Mouse (Mus musculus): ENCODE measurements at regions not wholly inside any gene's neighbourhood (a gene's known extent, or its start where the extent isn't known, plus 50 kb on each side); places are given as distances from the start of the nearest gene placed in this dataset.

DNA sequence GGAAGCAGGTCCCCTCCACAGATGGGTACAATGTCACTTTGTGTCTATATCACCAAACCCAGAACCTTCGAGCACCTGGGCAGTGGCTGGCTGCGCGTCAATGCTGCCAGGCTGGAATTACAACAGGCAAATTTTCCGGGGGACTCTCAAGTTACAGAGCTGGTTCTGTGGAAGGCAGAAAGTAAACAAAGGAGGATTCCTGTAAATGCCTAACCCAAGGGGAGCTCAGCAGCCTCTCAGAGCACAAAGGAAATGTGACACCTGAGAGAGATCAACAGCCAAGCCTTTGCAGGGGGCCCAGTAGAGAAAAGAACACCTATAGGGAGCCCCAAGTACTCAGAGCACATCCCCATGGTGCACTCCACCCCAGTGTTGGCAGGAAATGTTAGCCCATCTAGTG, 70.7 kb downstream of the Setd4 start:
- WGBS, result 10% methylated on average over 4 of the region's 4 CpGs
- Histone ChIP-seq H3K27me3 (ENCODE audit: control insufficient read depth, insufficient read depth, low read length) (no peaks in the 10 kb centered on the region), H3K4me2 (ENCODE audit: low read depth, low read length) (no peak overlapping the region), H3K9me3 (replicated peaks; ENCODE audit: control insufficient read depth, low read length) (no peaks in the 10 kb centered on the region), H3K4me1 (ENCODE audit: control insufficient read depth, insufficient read depth, low read length) (no peaks in the 10 kb centered on the region), H3K27ac (ENCODE audit: low read length) (no peak overlapping the region), H3K36me3 (ENCODE audit: control insufficient read depth, insufficient read depth) (no peaks in the 10 kb centered on the region), H3K9ac (ENCODE audit: low read length) (no peak overlapping the region), H3K4me3 (ENCODE audit: low read length) (no peak overlapping the region)
- ATAC-seq (replicated peaks; ENCODE audit: extremely low read depth, insufficient read depth, low FRiP score), result no peak

DNA sequence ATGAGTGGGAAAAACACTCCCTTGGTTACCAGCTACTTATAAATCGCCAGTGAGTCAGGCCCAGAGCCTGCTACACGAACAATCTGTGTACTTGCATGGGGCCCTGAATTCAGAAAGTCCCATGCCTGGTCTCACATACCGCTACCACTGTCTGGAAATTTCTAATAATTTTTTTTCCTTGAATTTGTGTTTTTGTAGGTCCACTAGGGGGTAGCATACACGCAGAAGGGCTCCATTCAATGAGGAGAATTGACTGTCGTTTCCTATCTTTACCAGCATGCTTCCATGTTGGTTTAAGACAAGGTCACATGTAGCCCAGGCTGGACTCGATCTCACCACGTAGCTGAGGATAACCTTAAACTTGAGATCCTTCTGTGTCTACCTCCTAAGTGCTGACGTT, 71.9 kb downstream of the Setd4 start:
- Histone ChIP-seq H3K9me3 (replicated peaks; ENCODE audit: control insufficient read depth, low read length) (no peaks in the 10 kb centered on the region), H3K4me3 (ENCODE audit: low read length) (no peak overlapping the region), H3K4me1 (ENCODE audit: control insufficient read depth, insufficient read depth, low read length) (no peaks in the 10 kb centered on the region), H3K27ac (ENCODE audit: low read length) (no peak overlapping the region), H3K4me2 (ENCODE audit: low read depth, low read length) (no peak overlapping the region), H3K36me3 (ENCODE audit: control insufficient read depth, insufficient read depth) (no peaks in the 10 kb centered on the region), H3K9ac (ENCODE audit: low read length) (no peak overlapping the region), H3K27me3 (ENCODE audit: control insufficient read depth, insufficient read depth, low read length) (no peaks in the 10 kb centered on the region)
- 78% methylated on average over 8 of the region's 8 CpGs for WGBS
- ATAC-seq (replicated peaks; ENCODE audit: extremely low read depth, insufficient read depth, low FRiP score), result no peak

DNA sequence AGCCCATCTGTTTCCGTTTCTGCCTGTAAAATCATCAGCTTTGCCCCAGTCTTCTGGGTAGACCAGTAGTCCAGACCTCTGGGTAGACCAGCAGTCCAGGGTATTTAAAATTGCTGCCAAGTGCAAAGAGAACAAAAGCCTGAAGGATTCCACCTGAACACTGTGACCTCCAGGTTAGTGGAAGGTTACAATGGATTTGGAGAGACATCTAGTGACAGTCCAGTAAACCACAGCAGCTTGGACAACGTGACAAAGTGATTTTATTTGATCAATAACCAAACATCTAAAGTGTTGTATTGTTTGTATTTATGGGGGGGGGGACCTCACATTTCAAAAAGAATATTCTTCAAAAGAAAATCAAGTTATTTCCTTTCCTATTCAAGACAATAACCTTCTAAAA, 81.4 kb downstream of the Setd4 start:
- H3K9ac ChIP-seq (ENCODE audit: low read length), result no peak overlapping the region
- no peak overlapping the region for H3K4me2 ChIP-seq (ENCODE audit: low read depth, low read length)
- no peak overlapping the region for H3K4me3 ChIP-seq (ENCODE audit: low read length)
- H3K4me1 ChIP-seq (ENCODE audit: control insufficient read depth, insufficient read depth, low read length), result no peaks in the 10 kb centered on the region
- no peak overlapping the region for H3K27ac ChIP-seq (ENCODE audit: low read length)
- no peaks in the 10 kb centered on the region for H3K27me3 ChIP-seq (ENCODE audit: control insufficient read depth, insufficient read depth, low read length)
- H3K9me3 ChIP-seq (replicated peaks; ENCODE audit: control insufficient read depth, low read length), result no peaks in the 10 kb centered on the region
- WGBS, result 61% methylated on average over 2 of the region's 2 CpGs
- no peak for ATAC-seq (replicated peaks; ENCODE audit: extremely low read depth, insufficient read depth, low FRiP score)
- no peaks in the 10 kb centered on the region for H3K36me3 ChIP-seq (ENCODE audit: control insufficient read depth, insufficient read depth)

DNA sequence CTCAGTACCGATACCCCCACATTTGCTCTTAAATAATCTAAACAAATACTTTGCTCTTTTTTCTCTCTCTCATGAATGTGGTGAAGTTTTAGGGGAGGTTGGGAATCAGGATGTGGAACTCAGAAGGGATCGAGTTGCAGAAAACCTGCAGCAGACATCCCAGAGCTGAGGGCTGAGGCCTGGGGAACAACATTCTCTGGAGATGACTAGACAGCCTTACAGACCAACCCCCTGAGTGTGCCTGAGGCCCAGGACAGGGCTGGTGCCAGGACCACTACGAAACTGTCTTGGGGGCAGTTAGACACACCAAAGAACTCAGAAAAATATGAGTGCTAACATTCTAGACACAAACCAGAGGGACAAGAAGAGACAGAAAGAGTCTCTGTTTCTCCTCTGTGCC, 83.4 kb downstream of the Setd4 start:
- Histone ChIP-seq H3K4me2 (ENCODE audit: low read depth, low read length) (no peak overlapping the region), H3K4me3 (ENCODE audit: low read length) (no peak overlapping the region), H3K9ac (ENCODE audit: low read length) (no peak overlapping the region), H3K27ac (ENCODE audit: low read length) (no peak overlapping the region), H3K36me3 (ENCODE audit: control insufficient read depth, insufficient read depth) (no peaks in the 10 kb centered on the region), H3K4me1 (ENCODE audit: control insufficient read depth, insufficient read depth, low read length) (no peaks in the 10 kb centered on the region), H3K27me3 (ENCODE audit: control insufficient read depth, insufficient read depth, low read length) (no peaks in the 10 kb centered on the region), H3K9me3 (replicated peaks; ENCODE audit: control insufficient read depth, low read length) (no peaks in the 10 kb centered on the region)
- 55% methylated on average over 3 of the region's 3 CpGs for WGBS
- no peak for ATAC-seq (replicated peaks; ENCODE audit: extremely low read depth, insufficient read depth, low FRiP score)

DNA sequence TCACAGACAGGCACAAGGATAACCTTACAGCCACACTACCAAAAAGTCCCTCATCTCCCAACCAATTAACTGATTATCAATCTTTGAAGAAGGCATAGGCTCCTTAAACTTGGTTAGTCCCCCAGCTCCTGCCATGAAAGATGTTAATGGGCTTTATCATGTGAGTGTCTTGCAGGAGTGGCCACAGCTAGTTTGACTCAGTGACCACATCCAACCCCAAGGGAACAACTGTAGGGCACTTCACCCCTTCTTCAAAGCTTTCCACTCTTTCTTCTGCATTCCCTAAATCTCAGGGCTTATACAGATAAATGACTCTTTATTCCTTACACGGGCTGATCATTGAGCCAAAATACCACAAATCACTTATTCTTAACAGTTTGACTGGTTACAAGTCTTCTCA, 85.2 kb downstream of the Setd4 start:
- H3K9ac ChIP-seq (ENCODE audit: low read length), result no peak overlapping the region
- no peaks in the 10 kb centered on the region for H3K27me3 ChIP-seq (ENCODE audit: control insufficient read depth, insufficient read depth, low read length)
- 81% methylated on average over 1 of the region's 1 CpGs for WGBS
- H3K4me2 ChIP-seq (ENCODE audit: low read depth, low read length), result no peak overlapping the region
- H3K4me1 ChIP-seq (ENCODE audit: control insufficient read depth, insufficient read depth, low read length), result no peaks in the 10 kb centered on the region
- H3K9me3 ChIP-seq (replicated peaks; ENCODE audit: control insufficient read depth, low read length), result no peaks in the 10 kb centered on the region
- no peak overlapping the region for H3K27ac ChIP-seq (ENCODE audit: low read length)
- H3K4me3 ChIP-seq (ENCODE audit: low read length), result no peak overlapping the region
- H3K36me3 ChIP-seq (ENCODE audit: control insufficient read depth, insufficient read depth), result no peaks in the 10 kb centered on the region
- no peak for ATAC-seq (replicated peaks; ENCODE audit: extremely low read depth, insufficient read depth, low FRiP score)

DNA sequence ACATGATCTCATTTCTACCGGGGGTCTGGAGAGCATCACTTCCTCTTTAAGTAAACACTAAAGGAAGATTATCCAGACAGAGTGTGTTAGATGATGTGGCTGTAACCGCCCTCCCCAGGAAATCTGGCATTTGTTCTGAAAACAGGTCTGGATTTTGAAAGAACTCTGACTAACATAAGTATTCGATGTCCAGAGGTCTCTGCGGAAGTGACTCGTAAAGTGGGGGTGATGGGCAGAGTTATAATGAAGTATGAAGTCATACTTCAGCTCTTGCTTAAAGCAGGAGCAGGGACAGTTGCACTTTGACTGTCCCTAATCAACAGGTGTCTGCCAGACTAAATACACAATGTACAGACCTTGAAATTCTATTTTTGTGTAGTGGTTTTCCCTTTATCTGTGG, 87.1 kb downstream of the Setd4 start:
- Histone ChIP-seq H3K36me3 (ENCODE audit: control insufficient read depth, insufficient read depth) (no peaks in the 10 kb centered on the region), H3K4me2 (ENCODE audit: low read depth, low read length) (no peak overlapping the region), H3K4me3 (ENCODE audit: low read length) (no peak overlapping the region), H3K4me1 (ENCODE audit: control insufficient read depth, insufficient read depth, low read length) (no peaks in the 10 kb centered on the region), H3K9ac (ENCODE audit: low read length) (no peak overlapping the region), H3K27me3 (ENCODE audit: control insufficient read depth, insufficient read depth, low read length) (no peaks in the 10 kb centered on the region), H3K27ac (ENCODE audit: low read length) (no peak overlapping the region), H3K9me3 (replicated peaks; ENCODE audit: control insufficient read depth, low read length) (no peaks in the 10 kb centered on the region)
- WGBS, result 41% methylated on average over 5 of the region's 5 CpGs
- ATAC-seq (replicated peaks; ENCODE audit: extremely low read depth, insufficient read depth, low FRiP score), result no peak

DNA sequence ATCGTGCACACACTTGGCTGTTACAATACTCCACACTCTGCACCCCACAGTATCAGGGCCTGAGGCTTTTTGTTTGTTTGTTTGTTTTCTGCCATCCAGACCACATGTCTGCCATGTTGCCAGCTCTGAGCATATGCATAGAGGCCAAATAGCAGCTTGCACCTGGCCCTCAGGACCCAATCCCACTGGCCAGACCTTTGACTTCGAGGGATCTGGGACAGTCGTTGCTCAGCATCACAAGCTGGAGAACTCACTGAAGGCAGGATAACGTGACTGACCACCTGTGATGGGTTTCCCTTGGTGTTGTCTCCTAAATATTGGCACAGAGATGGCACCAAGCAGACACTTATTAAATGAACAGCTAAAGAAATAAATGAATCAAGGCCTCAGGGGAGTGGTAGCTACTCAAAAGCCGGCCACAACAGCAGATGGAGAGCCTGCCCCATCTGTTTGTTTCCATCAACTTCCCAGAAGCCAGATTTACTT, 88.4 kb downstream of the Setd4 start:
- ATAC-seq (replicated peaks; ENCODE audit: extremely low read depth, insufficient read depth, low FRiP score), result no peak
- Histone ChIP-seq H3K4me1 (ENCODE audit: control insufficient read depth, insufficient read depth, low read length) (no peaks in the 10 kb centered on the region), H3K27me3 (ENCODE audit: control insufficient read depth, insufficient read depth, low read length) (no peaks in the 10 kb centered on the region), H3K4me2 (ENCODE audit: low read depth, low read length) (no peak overlapping the region), H3K27ac (ENCODE audit: low read length) (no peak overlapping the region), H3K4me3 (ENCODE audit: low read length) (no peak overlapping the region), H3K36me3 (ENCODE audit: control insufficient read depth, insufficient read depth) (no peaks in the 10 kb centered on the region), H3K9ac (ENCODE audit: low read length) (no peak overlapping the region), H3K9me3 (replicated peaks; ENCODE audit: control insufficient read depth, low read length) (no peaks in the 10 kb centered on the region)
- 82% methylated on average over 5 of the region's 5 CpGs for WGBS

DNA sequence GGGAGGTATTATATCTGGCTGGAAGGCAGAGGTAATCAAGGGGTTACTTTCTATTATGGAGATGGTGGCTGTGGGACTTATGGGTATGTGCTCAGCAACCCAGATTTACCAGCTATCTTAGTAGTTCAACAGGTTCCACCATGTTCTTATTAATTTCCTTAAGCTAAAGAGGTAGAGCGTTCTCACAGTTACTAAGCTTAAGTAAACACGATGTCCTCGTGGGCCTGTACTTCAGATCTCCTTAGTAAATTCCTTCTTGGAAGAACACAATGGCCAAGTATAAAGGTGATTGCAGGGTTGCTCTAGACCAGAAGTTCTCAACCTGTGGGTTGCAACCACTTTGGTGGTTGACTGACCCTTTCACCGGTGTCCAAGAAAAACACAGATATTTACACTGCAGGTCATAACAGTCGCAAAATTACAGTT, 90.2 kb downstream of the Setd4 start:
- Histone ChIP-seq H3K9me3 (replicated peaks; ENCODE audit: control insufficient read depth, low read length) (no peaks in the 10 kb centered on the region), H3K4me2 (ENCODE audit: low read depth, low read length) (no peak overlapping the region), H3K4me1 (ENCODE audit: control insufficient read depth, insufficient read depth, low read length) (no peaks in the 10 kb centered on the region), H3K27me3 (ENCODE audit: control insufficient read depth, insufficient read depth, low read length) (no peaks in the 10 kb centered on the region), H3K36me3 (ENCODE audit: control insufficient read depth, insufficient read depth) (no peaks in the 10 kb centered on the region), H3K27ac (ENCODE audit: low read length) (no peak overlapping the region), H3K4me3 (ENCODE audit: low read length) (no peak overlapping the region), H3K9ac (ENCODE audit: low read length) (no peak overlapping the region)
- no peak for ATAC-seq (replicated peaks; ENCODE audit: extremely low read depth, insufficient read depth, low FRiP score)
- WGBS, result 77% methylated on average over 5 of the region's 5 CpGs

DNA sequence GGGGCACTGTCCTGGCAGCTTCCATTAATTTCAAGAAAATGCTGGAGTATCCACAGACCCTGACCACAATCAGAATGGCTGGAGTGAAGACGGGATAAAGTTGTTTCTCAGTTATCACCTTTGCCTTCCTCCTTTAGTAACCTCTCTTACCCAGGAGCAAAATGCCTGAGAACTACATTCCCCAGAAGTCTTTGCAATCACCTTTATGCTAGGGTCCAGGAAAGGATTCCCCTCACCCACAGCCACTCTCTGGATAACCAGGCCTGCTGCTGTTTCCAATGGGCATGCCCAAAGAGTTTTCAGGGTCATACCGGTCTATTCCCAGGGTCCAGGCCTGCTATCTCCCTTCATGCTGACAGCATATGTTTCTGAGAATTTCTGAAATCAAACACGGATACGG, 91.9 kb downstream of the Setd4 start:
- H3K9me3 ChIP-seq (replicated peaks; ENCODE audit: control insufficient read depth, low read length), result peaks cover 6% of the 10 kb centered on the region; the same call in 1 of the 2 replicates
- no peak overlapping the region for H3K4me2 ChIP-seq (ENCODE audit: low read depth, low read length)
- no peak overlapping the region for H3K9ac ChIP-seq (ENCODE audit: low read length)
- ATAC-seq (replicated peaks; ENCODE audit: extremely low read depth, insufficient read depth, low FRiP score), result no peak
- H3K27me3 ChIP-seq (ENCODE audit: control insufficient read depth, insufficient read depth, low read length), result no peaks in the 10 kb centered on the region
- H3K36me3 ChIP-seq (ENCODE audit: control insufficient read depth, insufficient read depth), result no peaks in the 10 kb centered on the region
- no peak overlapping the region for H3K27ac ChIP-seq (ENCODE audit: low read length)
- WGBS, result 75% methylated on average over 4 of the region's 4 CpGs
- H3K4me3 ChIP-seq (ENCODE audit: low read length), result no peak overlapping the region
- no peaks in the 10 kb centered on the region for H3K4me1 ChIP-seq (ENCODE audit: control insufficient read depth, insufficient read depth, low read length)

DNA sequence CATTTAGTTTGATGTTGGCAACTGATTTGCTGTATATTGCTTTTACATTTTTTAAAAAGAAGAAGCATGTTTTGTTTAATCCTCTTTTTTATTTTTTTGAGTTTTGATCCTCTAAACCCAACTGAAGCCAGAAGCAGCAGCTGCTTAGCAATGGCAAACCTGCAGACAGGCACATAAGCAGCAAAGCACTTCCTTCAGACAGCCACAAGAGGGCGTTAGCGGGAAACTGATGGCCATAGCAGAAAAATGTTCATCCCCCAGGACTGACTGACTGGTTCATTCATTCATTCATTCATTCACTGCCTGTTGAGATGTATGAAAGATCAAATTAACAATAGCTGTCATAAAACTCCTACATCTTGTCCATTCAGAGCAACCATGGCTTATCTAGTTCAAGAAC, 92.3 kb downstream of the Setd4 start:
- no peak overlapping the region for H3K4me3 ChIP-seq (ENCODE audit: low read length)
- H3K9ac ChIP-seq (ENCODE audit: low read length), result no peak overlapping the region
- H3K4me2 ChIP-seq (ENCODE audit: low read depth, low read length), result no peak overlapping the region
- no peaks in the 10 kb centered on the region for H3K27me3 ChIP-seq (ENCODE audit: control insufficient read depth, insufficient read depth, low read length)
- no peak for ATAC-seq (replicated peaks; ENCODE audit: extremely low read depth, insufficient read depth, low FRiP score)
- H3K9me3 ChIP-seq (replicated peaks; ENCODE audit: control insufficient read depth, low read length), result peaks cover 7% of the 10 kb centered on the region
- 2% methylated on average over 2 of the region's 2 CpGs for WGBS
- no peaks in the 10 kb centered on the region for H3K36me3 ChIP-seq (ENCODE audit: control insufficient read depth, insufficient read depth)
- H3K27ac ChIP-seq (ENCODE audit: low read length), result no peak overlapping the region
- H3K4me1 ChIP-seq (ENCODE audit: control insufficient read depth, insufficient read depth, low read length), result no peaks in the 10 kb centered on the region
